Mouse (Mus musculus): ENCODE results near the gene Fcgr1. TPM values are rescaled to one million over a fixed set of nuclear protein-coding genes. Genes with fewer than 3 reads are reported as not detected.

Fcgr1 gene
- total RNA-seq, 2 experiments from 2014 or later = 0.33 to 0.40 TPM

Small RNA genes lying within 50 kb of the gene (microRNA-seq; reads per million reads assigned to microRNA genes)
- gene Gm47311 (ENCODE audit: borderline replicate concordance in 2 of 2) = 0 reads per million in 2 experiments
- 0 reads per million in 2 experiments for gene Gm47313 (ENCODE audit: borderline replicate concordance in 2 of 2)

Other genes starting within 250 kb of the Fcgr1 start
- gene Vps45, start 235.5 kb downstream of the Fcgr1 start, total RNA-seq (2021) = 10 to 100 TPM; 17.0 to 22.2 TPM
- gene Otud7b, start 189.4 kb downstream of the Fcgr1 start, total RNA-seq (2021) = 10 to 100 TPM; 52.5 to 54.4 TPM
- 1 to 10 TPM; 2.5 to 4.1 TPM for gene Mtmr11, start 132.0 kb downstream of the Fcgr1 start, total RNA-seq (2021)
- gene Sf3b4, start 121.6 kb downstream of the Fcgr1 start, total RNA-seq (2021) = 10 to 100 TPM in 1 of 2 experiments, 1 to 10 TPM in 1; 8.8 to 10.3 TPM
- 1 to 10 TPM in 1 of 2 experiments, under 1 TPM in 1; 0.92 to 1.3 TPM for gene Sv2a, start 112.8 kb downstream of the Fcgr1 start, total RNA-seq (2021)
- 10 to 100 TPM; 22.4 to 28.2 TPM for gene Bola1, start 74.3 kb downstream of the Fcgr1 start, total RNA-seq (2021)
- 1 to 10 TPM; 1.7 TPM for gene Hist2h2ab, start 74.1 kb downstream of the Fcgr1 start, total RNA-seq (2021)
- 10 to 100 TPM; 12.1 to 12.5 TPM for gene Hist2h2ac, start 73.1 kb downstream of the Fcgr1 start, total RNA-seq (2021)
- 1 to 10 TPM; 4.5 to 5.3 TPM for gene Hist2h2be, start 72.8 kb downstream of the Fcgr1 start, total RNA-seq (2021)
- gene Hist2h3c2, start 54.8 kb downstream of the Fcgr1 start, total RNA-seq (2021) = 10 to 100 TPM in 1 of 2 experiments, 1 to 10 TPM in 1; 7.1 to 11.4 TPM
- gene Hist2h2aa2, start 53.7 kb downstream of the Fcgr1 start, total RNA-seq (2021) = 100 to 1,000 TPM; 213 to 222 TPM
- 1 to 10 TPM; 4.9 to 5.7 TPM for gene Hist2h2aa1, start 48.5 kb downstream of the Fcgr1 start, total RNA-seq (2021)
- gene Hist2h3c1, start 47.3 kb downstream of the Fcgr1 start, total RNA-seq (2021) = not detected
- gene Hist2h4, start 30.7 kb downstream of the Fcgr1 start, total RNA-seq (2021) = 1 to 10 TPM; 7.5 to 8.7 TPM
- 10 to 100 TPM; 24.6 to 29.5 TPM for gene Hist2h3b, start 25.3 kb downstream of the Fcgr1 start, total RNA-seq (2021)
- 10 to 100 TPM; 30.8 to 37.0 TPM for gene Hist2h2bb, start 24.2 kb downstream of the Fcgr1 start, total RNA-seq (2021)
- gene BC107364, start 158.3 kb upstream of the Fcgr1 start, total RNA-seq (2021) = not detected
- 100 to 1,000 TPM; 474 to 621 TPM for gene Hfe2, start 231.2 kb upstream of the Fcgr1 start, total RNA-seq (2021)

All from gastrocnemius, postnatal 25 days (tissue).